Mouse (Mus musculus) c-Kit-positive CD71-positive TER-119-positive erythroid progenitor cells, embryonic 14.5 days (primary cell): ENCODE data around the gene Il33.

ENCODE experiments used
- DNase-seq: peaks from one replicate; pipeline ENCODE4 v3.0.0-alpha.2; 2013; ENCODE audit warnings: low spot score

Gene Il33

GRCm38 (mm10) chr19:30000406-30001365 is 75.8 kb downstream of the Il33 start:
- no peak for DNase-seq

- no peak for DNase-seq
Measured at GRCm38 (mm10) chr19:30001550-30001949, 76.6 kb downstream of the Il33 start.

- no peak for DNase-seq
Measured at GRCm38 (mm10) chr19:30003621-30004020, 78.7 kb downstream of the Il33 start, which contains the start of gene Trpd52l3. Gene Trpd52l3, plus strand, starts transcription at chr19:30003790.

- DNase-seq, result no peak
Measured at GRCm38 (mm10) chr19:30006371-30006770, 81.5 kb downstream of the Il33 start.
